Mouse (Mus musculus) midbrain, embryonic 11.5 days (tissue): ENCODE results near the gene Ahsa1. TPM values are rescaled to one million over a fixed set of nuclear protein-coding genes. Genes with fewer than 3 reads are reported as not detected.
"Not testable (repeated sequence)": the region's sequence is repeated elsewhere in the genome, so short reads cannot be mapped to it uniquely, and the experiment has no call there.

Source experiments
- ATAC-seq: fragments of 200-750 bp; cut with Nextera tagmentation; 2 replicates; pipeline ENCODE4 v1.8.0; 2017; ENCODE audit warnings: moderate TSS enrichment, moderate library complexity; ENCODE audit not compliant: low FRiP score
- DNase-seq: peaks from one replicate; pipeline ENCODE4 v3.0.0; 2015; ENCODE audit warnings: low spot score; ENCODE audit errors: missing footprints
- H3K27ac ChIP-seq: fragments of 300-500 bp; sonication (generic); 2 replicates; pipeline ENCODE4 v1.5.1; 2014; ENCODE audit warnings: low read depth, low read length
- H3K27me3 ChIP-seq: fragments of 300-500 bp; sonication (generic); 2 replicates; pipeline ENCODE4 v1.6.1; 2014; ENCODE audit warnings: mild to moderate bottlenecking, low read length, moderate library complexity, mixed read lengths; ENCODE audit not compliant: control insufficient read depth, insufficient read depth
- H3K36me3 ChIP-seq: fragments of 300-500 bp; sonication (generic); 2 replicates; pipeline ENCODE4 v1.6.1; 2014; ENCODE audit warnings: mild to moderate bottlenecking, low read length, moderate library complexity, mixed read lengths; ENCODE audit not compliant: control insufficient read depth, insufficient read depth
- H3K4me1 ChIP-seq: fragments of 300-500 bp; sonication (generic); 2 replicates; pipeline ENCODE4 v1.6.1; 2014; ENCODE audit warnings: low read length; ENCODE audit not compliant: control insufficient read depth, insufficient read depth
- H3K4me2 ChIP-seq: fragments of 300-500 bp; sonication (generic); 2 replicates; pipeline ENCODE4 v1.6.1; 2014; ENCODE audit warnings: mild to moderate bottlenecking, moderate library complexity
- H3K4me3 ChIP-seq: fragments of 300-500 bp; sonication (generic); 2 replicates; pipeline ENCODE4 v1.5.1; 2014; ENCODE audit warnings: low read depth, low read length
- H3K9ac ChIP-seq: fragments of 300-500 bp; sonication (generic); 2 replicates; pipeline ENCODE4 v1.6.1; 2014; ENCODE audit warnings: low read length
- H3K9me3 ChIP-seq: fragments of 300-500 bp; sonication (generic); 2 replicates; pipeline ENCODE4 v1.6.1; 2016; ENCODE audit warnings: low read length; ENCODE audit not compliant: control insufficient read depth
- WGBS: fragments of 180-500 bp; shearing (Covaris S2); extraction: QIAGEN DNeasy Blood & Tissue Kit; methylation state at CpG from one replicate; pipeline ENCODE4 v1.1.7; 2014; 5-methylcytosine and 5-hydroxymethylcytosine counted together
- polyA plus RNA-seq: library from polyadenylated mRNA; unstranded; fragments of >200 nt; fragmentation: Nextera tagmentation; extraction: Ambion mirVana; gene quantifications from 2 replicates; pipeline ENCODE4 v1.2.1, GENCODE M21; 2014

Gene Ahsa1
- polyA plus RNA-seq, 1 experiment from 2014 or later, result 230 TPM

DNA sequence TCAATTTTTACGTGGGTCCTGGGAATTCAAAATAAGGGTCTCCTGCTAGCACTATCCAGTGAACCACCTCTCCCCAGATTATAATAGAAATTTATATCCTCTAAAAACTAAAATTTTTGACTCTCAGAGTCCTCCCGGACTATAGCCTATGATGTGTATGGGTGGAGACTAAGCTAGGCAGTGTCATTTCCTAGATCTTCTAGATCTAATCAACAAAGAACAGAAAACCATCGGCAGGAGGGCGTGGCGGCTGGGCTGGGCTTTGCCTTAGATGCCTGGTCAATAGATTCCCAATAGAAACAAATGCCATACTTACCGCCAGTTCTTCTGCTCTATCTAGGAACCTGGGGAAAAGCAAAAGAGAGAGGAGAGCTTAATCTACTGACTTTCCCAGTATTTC, 16.1 kb upstream of the Ahsa1 start:
- ATAC-seq (no peak), DNase-seq (no peak)
- H3K9ac ChIP-seq, result no peak overlapping the region
- H3K4me2 ChIP-seq, result no peak overlapping the region
- H3K27ac ChIP-seq, result no peak overlapping the region
- 96% methylated on average over 6 of the region's 6 CpGs for WGBS
- H3K36me3 ChIP-seq, result peaks cover 24% of the 10 kb centered on the region
- H3K9me3 ChIP-seq, result no peaks in the 10 kb centered on the region
- no peak overlapping the region for H3K4me3 ChIP-seq
- H3K27me3 ChIP-seq, result no peaks in the 10 kb centered on the region
- no peaks in the 10 kb centered on the region for H3K4me1 ChIP-seq

DNA sequence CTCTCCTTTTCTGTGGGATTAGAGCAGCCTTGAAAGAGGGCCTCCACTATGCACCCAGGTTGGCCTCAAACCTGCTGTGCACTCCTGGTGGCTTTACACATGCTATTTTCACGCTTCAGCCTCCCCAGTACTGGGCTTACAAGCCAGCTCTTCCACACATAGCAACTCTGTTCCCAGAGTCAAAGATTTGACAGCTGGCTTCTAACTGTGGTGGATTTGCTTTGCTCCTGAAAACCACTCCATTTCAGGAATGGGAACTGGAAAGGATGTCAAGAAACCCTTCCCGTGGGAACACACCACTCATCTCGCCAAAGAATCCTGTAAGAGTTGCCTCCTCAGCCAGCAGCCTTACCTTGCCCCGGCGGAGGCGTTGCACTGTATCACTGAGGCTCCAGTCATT, 12.4 kb upstream of the Ahsa1 start:
- H3K9ac ChIP-seq, result no peak overlapping the region

DNA sequence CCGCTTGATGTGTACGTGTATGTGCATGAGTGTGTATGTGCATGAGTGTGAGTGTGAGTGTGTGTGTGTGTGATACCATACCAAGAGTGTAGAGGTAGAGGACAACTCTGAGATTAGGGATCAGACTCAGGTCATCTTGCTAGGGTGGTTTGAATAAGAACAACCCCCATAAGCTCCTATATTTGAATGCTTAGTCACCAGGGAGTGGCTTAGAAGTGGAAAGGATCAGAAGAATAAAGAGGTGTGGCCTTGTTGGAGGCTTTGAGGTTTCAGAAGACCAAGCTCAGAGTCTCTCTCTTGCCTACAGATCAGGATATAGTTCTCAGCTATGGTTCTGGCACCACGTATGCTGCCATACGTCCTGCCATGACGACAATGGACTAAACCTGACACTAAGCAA, 9.7 kb upstream of the Ahsa1 start:
- no peak overlapping the region for H3K4me3 ChIP-seq
- WGBS, result 94% methylated on average over 5 of the region's 5 CpGs
- H3K4me2 ChIP-seq, result no peak overlapping the region
- peaks cover 25% of the 10 kb centered on the region for H3K36me3 ChIP-seq
- no peaks in the 10 kb centered on the region for H3K27me3 ChIP-seq
- no peak for ATAC-seq
- no peak overlapping the region for H3K9ac ChIP-seq
- no peaks in the 10 kb centered on the region for H3K4me1 ChIP-seq
- DNase-seq, result no peak
- H3K9me3 ChIP-seq, result no peaks in the 10 kb centered on the region
- no peak overlapping the region for H3K27ac ChIP-seq

More for the DNA sequence above, 12.4 kb upstream of the Ahsa1 start:
- DNase-seq, result no peak
- H3K36me3 ChIP-seq, result peaks cover 31% of the 10 kb centered on the region
- WGBS, result 91% methylated on average over 6 of the region's 6 CpGs
- no peaks in the 10 kb centered on the region for H3K4me1 ChIP-seq
- no peaks in the 10 kb centered on the region for H3K9me3 ChIP-seq
- no peak overlapping the region for H3K27ac ChIP-seq
- ATAC-seq, result no peak
- H3K4me2 ChIP-seq, result no peak overlapping the region
- no peaks in the 10 kb centered on the region for H3K27me3 ChIP-seq
- no peak overlapping the region for H3K4me3 ChIP-seq

- peaks cover 16% of the 10 kb centered on the region for H3K36me3 ChIP-seq
- H3K9ac ChIP-seq, result no peak overlapping the region
- ATAC-seq (no peak), DNase-seq (no peak)
- H3K4me1 ChIP-seq, result no peaks in the 10 kb centered on the region
- no peak overlapping the region for H3K27ac ChIP-seq
- 95% methylated on average over 8 of the region's 8 CpGs for WGBS
- no peak overlapping the region for H3K4me2 ChIP-seq
- H3K27me3 ChIP-seq, result no peaks in the 10 kb centered on the region
- H3K4me3 ChIP-seq, result no peak overlapping the region
- H3K9me3 ChIP-seq, result no peaks in the 10 kb centered on the region
Observed at GRCm38 (mm10) chr12:87260562-87260961, 5.7 kb upstream of the Ahsa1 start.

GRCm38 (mm10) chr12:87265444-87265843, 835 bp upstream of the Ahsa1 start:
- Histone ChIP-seq H3K9ac (peak overlapping the region; percentile 92), H3K36me3 (peaks cover 11% of the 10 kb centered on the region), H3K27ac (peak overlapping the region; percentile 69; the same call in 1 of the 2 replicates), H3K9me3 (no peaks in the 10 kb centered on the region), H3K4me1 (peaks cover 10% of the 10 kb centered on the region), H3K4me3 (peak overlapping the region; percentile 80), H3K4me2 (peak overlapping the region; percentile 87), H3K27me3 (no peaks in the 10 kb centered on the region)
- DNase-seq (peak; percentile 88), ATAC-seq (no peak)
- 31% methylated on average over 11 of the region's 11 CpGs for WGBS

DNA sequence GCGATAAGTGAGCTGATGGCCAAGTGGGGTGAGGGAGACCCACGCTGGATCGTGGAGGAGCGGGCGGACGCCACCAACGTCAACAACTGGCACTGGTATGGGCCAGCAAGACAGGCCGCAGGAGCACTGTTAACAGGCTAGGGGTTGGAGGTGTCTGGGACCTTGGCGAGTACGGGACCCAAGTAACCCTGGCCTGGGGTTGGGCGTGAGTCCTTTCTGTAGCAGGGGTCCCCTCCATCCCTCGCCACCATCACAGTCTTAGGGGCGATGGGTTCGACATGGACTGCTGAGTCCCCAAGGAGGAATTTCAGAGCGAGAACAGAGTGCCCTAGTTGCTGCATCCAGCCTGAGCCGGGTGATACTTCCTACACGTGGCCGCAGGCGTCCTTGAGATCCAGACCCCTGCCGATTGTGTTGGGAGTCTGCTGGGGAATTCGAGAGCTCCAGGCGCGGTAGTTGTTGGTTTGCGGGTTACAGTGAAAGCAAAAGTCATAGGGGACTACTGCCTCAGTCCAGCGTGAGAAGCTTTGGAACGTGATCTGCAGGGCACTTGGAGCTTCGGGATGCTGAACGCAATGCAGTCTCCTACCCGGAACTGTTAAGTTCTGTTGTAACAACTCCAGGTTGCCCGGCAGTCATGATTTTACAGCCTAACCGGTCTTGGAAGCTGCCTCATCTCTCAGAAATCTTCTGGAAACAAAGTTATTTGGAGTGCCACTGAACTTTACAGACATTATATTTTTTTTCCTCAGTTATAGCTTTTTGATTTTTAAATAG, 736 bp downstream of the Ahsa1 start:
- DNase-seq (no peak), ATAC-seq (peak; percentile 74)
- Histone ChIP-seq H3K27me3 (no peaks in the 10 kb centered on the region), H3K36me3 (peaks cover 13% of the 10 kb centered on the region), H3K4me1 (peaks cover 10% of the 10 kb centered on the region), H3K9me3 (no peaks in the 10 kb centered on the region), H3K9ac (peak overlapping the region; percentile 92), H3K4me3 (peak overlapping the region; percentile 80), H3K4me2 (peak overlapping the region; percentile 87), H3K27ac (peak overlapping the region; percentile 80)
- WGBS, result under 1% methylated on average over 31 of the region's 31 CpGs

GRCm38 (mm10) chr12:87267682-87268081, 1.4 kb downstream of the Ahsa1 start:
- H3K4me1 ChIP-seq, result peaks cover 10% of the 10 kb centered on the region
- no peaks in the 10 kb centered on the region for H3K27me3 ChIP-seq
- ATAC-seq (no peak), DNase-seq (peak; percentile 86)
- peak overlapping the region; percentile 80 for H3K4me3 ChIP-seq
- peak overlapping the region; percentile 87 for H3K4me2 ChIP-seq
- H3K27ac ChIP-seq, result no peak overlapping the region
- peak overlapping the region; percentile 92; the same call in 1 of the 2 replicates for H3K9ac ChIP-seq
- 27% methylated on average over 4 of the region's 4 CpGs for WGBS
- H3K36me3 ChIP-seq, result peaks cover 18% of the 10 kb centered on the region
- no peaks in the 10 kb centered on the region for H3K9me3 ChIP-seq

DNA sequence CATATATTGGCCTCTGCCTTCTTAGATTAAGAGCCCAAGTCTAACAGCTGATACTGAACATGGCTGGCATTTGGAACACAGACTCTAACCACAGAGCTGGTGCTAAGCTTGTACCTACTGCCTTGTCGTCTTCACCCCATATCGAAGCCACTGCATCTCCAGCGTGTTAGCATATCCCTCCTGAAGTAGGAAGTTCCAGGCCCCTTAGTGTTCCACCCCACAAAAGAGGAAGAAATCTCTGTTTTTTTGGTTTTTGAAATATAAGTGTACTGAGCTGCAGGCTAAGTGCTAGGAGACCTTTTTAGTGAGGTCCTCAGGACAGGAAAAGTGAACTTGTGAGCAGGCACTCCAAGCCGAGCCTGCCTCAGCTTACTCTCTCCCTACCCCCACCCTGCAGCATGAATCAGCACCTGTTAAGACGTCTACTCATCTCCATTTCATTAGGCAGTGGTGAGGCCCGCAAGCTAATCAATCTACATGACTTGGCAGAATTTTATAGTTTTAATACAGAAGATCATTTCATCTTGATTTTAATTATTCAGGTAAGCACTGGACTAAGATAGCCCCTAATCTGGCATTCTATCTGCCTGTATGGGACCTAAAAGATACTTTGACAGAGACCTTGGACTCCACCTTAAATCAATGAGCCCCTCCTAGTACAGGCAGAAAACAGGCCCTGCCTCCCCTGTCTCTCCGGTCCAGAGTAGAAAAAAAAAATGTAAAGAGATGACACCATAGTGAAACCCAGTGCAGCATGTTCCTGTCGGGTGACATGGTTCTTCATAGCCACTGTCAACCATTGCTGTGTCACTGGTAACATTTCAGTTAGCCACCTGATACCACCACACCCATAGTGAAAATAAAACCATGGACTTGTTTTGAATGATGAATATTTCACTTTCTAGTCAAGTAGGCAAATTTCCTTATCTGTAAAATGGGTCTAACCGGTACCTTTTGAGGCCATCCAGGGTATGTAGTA, 8.9 kb downstream of the Ahsa1 start:
- ATAC-seq, result no peak
- WGBS, result 91% methylated on average over 9 of the region's 9 CpGs

DNA sequence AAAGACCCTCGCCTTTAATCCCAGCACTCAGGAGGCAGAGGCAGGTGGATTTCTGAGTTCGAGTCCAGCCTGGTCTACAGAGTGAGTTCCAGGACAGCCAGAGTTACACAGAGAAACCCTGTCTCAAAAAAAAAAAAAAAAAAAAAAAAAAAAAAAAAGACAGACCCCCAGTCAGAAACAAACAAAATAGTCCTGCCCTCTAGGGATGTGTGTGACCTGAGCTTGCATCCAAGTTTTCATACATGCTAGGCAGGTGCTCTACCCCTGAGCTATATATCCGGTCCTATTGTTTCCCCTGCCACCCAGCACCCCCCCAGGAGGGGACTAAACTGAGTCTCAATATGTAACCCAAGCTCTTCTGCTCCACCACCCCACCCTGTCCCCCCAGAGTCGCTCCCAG, 11.0 kb downstream of the Ahsa1 start:
- H3K27ac ChIP-seq, H3K9me3 ChIP-seq, H3K27me3 ChIP-seq, H3K4me2 ChIP-seq, H3K4me1 ChIP-seq, H3K9ac ChIP-seq, ATAC-seq, H3K4me3 ChIP-seq, DNase-seq: not testable (repeated sequence)
- WGBS, result 79% methylated on average over 4 of the region's 4 CpGs
- H3K36me3 ChIP-seq, result peaks cover 22% of the 10 kb centered on the region; the same call in 1 of the 2 replicates

More for the DNA sequence above, 8.9 kb downstream of the Ahsa1 start:
- Histone ChIP-seq H3K27ac (no peak overlapping the region), H3K4me3 (no peak overlapping the region), H3K36me3 (peaks cover 29% of the 10 kb centered on the region), H3K4me2 (no peak overlapping the region), H3K27me3 (no peaks in the 10 kb centered on the region), H3K9me3 (no peaks in the 10 kb centered on the region), H3K9ac (no peak overlapping the region), H3K4me1 (no peaks in the 10 kb centered on the region)
- no peak for DNase-seq
